Mouse (Mus musculus) liver, adult 2 months (tissue): ENCODE measurements at regions not wholly inside any gene's neighbourhood (a gene's known extent, or its start where the extent isn't known, plus 50 kb on each side); places are given as distances from the start of the nearest gene placed in this dataset.

Experiments used
- DNase-seq: peaks from one replicate; pipeline ENCODE4 v3.0.0-alpha.2; 2011; ENCODE audit warnings: low read depth, low spot score; ENCODE audit errors: extremely low read depth
- H3K27ac ChIP-seq: fragments of 200-500 bp; replicated peaks from 2 replicates; pipeline ENCODE4 v1.5.1; 2012; ENCODE audit warnings: low read depth, mild to moderate bottlenecking, control low read depth, inconsistent platforms, low read length; ENCODE audit not compliant: insufficient read depth
- H3K27me3 ChIP-seq: fragments of 200-500 bp; 2 replicates; pipeline ENCODE4 v1.6.1; 2012; ENCODE audit warnings: mild to moderate bottlenecking, moderate library complexity, low read length, inconsistent platforms; ENCODE audit not compliant: control insufficient read depth, insufficient read depth
- H3K36me3 ChIP-seq: fragments of 200-500 bp; 2 replicates; pipeline ENCODE4 v1.6.1; 2012; ENCODE audit warnings: low read length, inconsistent platforms; ENCODE audit not compliant: control insufficient read depth, insufficient read depth
- H3K4me1 ChIP-seq: fragments of 200-500 bp; 2 replicates; pipeline ENCODE4 v1.6.1; 2011; ENCODE audit warnings: low read length; ENCODE audit not compliant: control insufficient read depth, insufficient read depth
- H3K4me3 ChIP-seq: fragments of 200-500 bp; 2 replicates; pipeline ENCODE4 v1.5.1; 2011; ENCODE audit warnings: low read depth, mild to moderate bottlenecking, control low read depth, low read length, moderate library complexity; ENCODE audit not compliant: insufficient read depth
- H3K79me2 ChIP-seq: fragments of 200-500 bp; 2 replicates; pipeline ENCODE4 v1.6.1; 2012; ENCODE audit warnings: inconsistent platforms, mild to moderate bottlenecking, low read length, moderate library complexity; ENCODE audit not compliant: control insufficient read depth, insufficient read depth
- H3K9ac ChIP-seq: fragments of 200-500 bp; 2 replicates; pipeline ENCODE4 v1.6.1; 2012; ENCODE audit warnings: low read depth, mild to moderate bottlenecking, control low read depth, inconsistent platforms, low read length
- CTCF ChIP-seq: fragments of 200-500 bp; IDR thresholded peaks from 2 replicates; pipeline ENCODE4 v1.5.1; 2011; ENCODE audit warnings: low read depth, low read length, control low read depth
- POLR2A ChIP-seq: fragments of 200-500 bp; IDR thresholded peaks from 2 replicates; pipeline ENCODE4 v1.6.1; 2011; ENCODE audit warnings: low read length, control low read depth; ENCODE audit not compliant: insufficient read depth; ENCODE audit errors: extremely low read depth
- WGBS: fragments of 180-500 bp; shearing (Covaris S2); methylation state at CpG from one replicate; pipeline ENCODE4 v1.1.7; 2018; 5-methylcytosine and 5-hydroxymethylcytosine counted together

GRCm38 (mm10) chr7:40563447-40564118, 334.5 kb upstream of the Vstm2b start:
- 76% methylated on average over 10 of the region's 10 CpGs for WGBS
- no peaks in the 10 kb centered on the region for H3K79me2 ChIP-seq
- no peak for TF ChIP-seq POLR2A
- no peak for TF ChIP-seq CTCF

GRCm38 (mm10) chr7:40575971-40576370, 322.2 kb upstream of the Vstm2b start:
- Histone ChIP-seq H3K27me3 (no peaks in the 10 kb centered on the region), H3K79me2 (no peaks in the 10 kb centered on the region), H3K9ac (no peak overlapping the region), H3K4me3 (no peak overlapping the region), H3K27ac (no peak overlapping the region), H3K36me3 (no peaks in the 10 kb centered on the region), H3K4me1 (no peaks in the 10 kb centered on the region)
- DNase-seq, result no peak
- 78% methylated on average over 4 of the region's 4 CpGs for WGBS
- no peak for TF ChIP-seq POLR2A
- TF ChIP-seq CTCF, result no peak

More at GRCm38 (mm10) chr7:40563447-40564118, 334.5 kb upstream of the Vstm2b start:
- no peaks in the 10 kb centered on the region for H3K4me1 ChIP-seq
- H3K36me3 ChIP-seq, result no peaks in the 10 kb centered on the region
- H3K27ac ChIP-seq, result no peak overlapping the region
- H3K9ac ChIP-seq, result no peak overlapping the region
- H3K27me3 ChIP-seq, result no peaks in the 10 kb centered on the region
- H3K4me3 ChIP-seq, result no peak overlapping the region
- no peak for DNase-seq

GRCm38 (mm10) chr7:40577365-40577764, 320.8 kb upstream of the Vstm2b start:
- no peaks in the 10 kb centered on the region for H3K79me2 ChIP-seq
- no peak overlapping the region for H3K27ac ChIP-seq
- no peak overlapping the region for H3K4me3 ChIP-seq
- no peak overlapping the region for H3K9ac ChIP-seq
- TF ChIP-seq CTCF (no peak), POLR2A (no peak)
- WGBS, result 68% methylated on average over 4 of the region's 4 CpGs
- no peaks in the 10 kb centered on the region for H3K36me3 ChIP-seq
- no peak for DNase-seq
- no peaks in the 10 kb centered on the region for H3K4me1 ChIP-seq
- no peaks in the 10 kb centered on the region for H3K27me3 ChIP-seq

- 72% methylated on average over 3 of the region's 3 CpGs for WGBS
- Histone ChIP-seq H3K79me2 (no peaks in the 10 kb centered on the region), H3K4me1 (no peaks in the 10 kb centered on the region), H3K27me3 (no peaks in the 10 kb centered on the region), H3K27ac (no peak overlapping the region), H3K9ac (no peak overlapping the region), H3K4me3 (no peak overlapping the region), H3K36me3 (no peaks in the 10 kb centered on the region)
- TF ChIP-seq CTCF (no peak), POLR2A (no peak)
- no peak for DNase-seq
Observed at GRCm38 (mm10) chr7:40620761-40621160, 277.4 kb upstream of the Vstm2b start.

- 70% methylated on average over 3 of the region's 3 CpGs for WGBS
Observed at GRCm38 (mm10) chr7:40622811-40623210, 275.3 kb upstream of the Vstm2b start.

GRCm38 (mm10) chr7:40623286-40623685, 274.8 kb upstream of the Vstm2b start:
- no peaks in the 10 kb centered on the region for H3K79me2 ChIP-seq

More at GRCm38 (mm10) chr7:40622811-40623210, 275.3 kb upstream of the Vstm2b start:
- TF ChIP-seq POLR2A (no peak), CTCF (no peak)
- H3K27ac ChIP-seq, result no peak overlapping the region
- no peak overlapping the region for H3K4me3 ChIP-seq
- no peaks in the 10 kb centered on the region for H3K36me3 ChIP-seq
- no peaks in the 10 kb centered on the region for H3K4me1 ChIP-seq
- H3K79me2 ChIP-seq, result no peaks in the 10 kb centered on the region
- no peaks in the 10 kb centered on the region for H3K27me3 ChIP-seq
- no peak overlapping the region for H3K9ac ChIP-seq
- DNase-seq, result no peak

More at GRCm38 (mm10) chr7:40623286-40623685, 274.8 kb upstream of the Vstm2b start:
- Histone ChIP-seq H3K27ac (no peak overlapping the region), H3K36me3 (no peaks in the 10 kb centered on the region), H3K9ac (no peak overlapping the region), H3K4me3 (no peak overlapping the region), H3K27me3 (no peaks in the 10 kb centered on the region), H3K4me1 (no peaks in the 10 kb centered on the region)
- no peak for DNase-seq
- no peak for TF ChIP-seq POLR2A
- TF ChIP-seq CTCF, result no peak
- 95% methylated on average over 2 of the region's 2 CpGs for WGBS
